Mouse (Mus musculus): ENCODE measurements at regions not wholly inside any gene's neighbourhood (a gene's known extent, or its start where the extent isn't known, plus 50 kb on each side); places are given as distances from the start of the nearest gene placed in this dataset.
"Not testable (repeated sequence)": the region's sequence is repeated elsewhere in the genome, so short reads cannot be mapped to it uniquely, and the experiment has no call there.

GRCm38 (mm10) chr8:103577147-103577546, 524.3 kb upstream of the Cdh5 start:
- ATAC-seq (ENCODE audit: insufficient number of reproducible peaks, low FRiP score, low TSS enrichment), result no peak

GRCm38 (mm10) chr8:103578006-103578405, 523.4 kb upstream of the Cdh5 start:
- ATAC-seq (ENCODE audit: insufficient number of reproducible peaks, low FRiP score, low TSS enrichment), result no peak

GRCm38 (mm10) chr8:103608291-103608690, 493.1 kb upstream of the Cdh5 start:
- no peak for ATAC-seq (ENCODE audit: insufficient number of reproducible peaks, low FRiP score, low TSS enrichment)

GRCm38 (mm10) chr8:103623781-103624434, 477.5 kb upstream of the Cdh5 start:
- peak; percentile 82 for ATAC-seq (ENCODE audit: insufficient number of reproducible peaks, low FRiP score, low TSS enrichment)

DNA sequence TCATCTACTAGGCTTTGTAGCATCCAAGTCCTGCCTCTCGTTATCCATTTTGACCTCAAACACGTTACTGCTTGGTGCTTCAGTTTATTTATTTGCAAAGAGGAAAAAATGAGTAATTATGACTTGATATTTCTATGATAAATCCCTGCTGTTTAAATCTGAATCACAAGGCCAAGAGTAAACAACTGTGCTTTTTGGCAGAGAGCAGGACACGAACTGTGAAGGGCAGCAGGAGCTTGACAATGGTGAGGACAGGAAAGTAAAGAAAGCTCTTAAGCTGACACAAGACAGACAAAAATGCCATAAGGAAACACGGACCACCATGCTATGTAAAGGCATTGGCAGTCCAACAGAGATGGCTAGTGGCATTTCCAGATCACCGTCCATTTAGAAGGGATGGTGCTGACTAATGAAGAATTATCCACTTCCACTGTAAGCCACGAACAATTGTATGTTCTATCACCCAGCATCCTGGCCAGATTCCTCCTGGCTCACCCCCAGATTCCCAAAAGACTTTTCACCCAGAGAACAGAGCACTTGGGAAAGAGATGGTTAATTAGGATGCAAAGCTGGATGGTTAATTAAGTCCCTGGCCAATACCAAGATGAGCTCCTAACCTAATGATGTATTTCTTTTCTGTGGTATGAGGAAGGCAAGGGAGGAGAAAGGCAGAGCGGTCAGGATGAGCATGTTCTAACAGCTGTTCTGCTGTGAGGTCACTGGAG, 476.1 kb upstream of the Cdh5 start:
- no peak for ATAC-seq (ENCODE audit: insufficient number of reproducible peaks, low FRiP score, low TSS enrichment)

DNA sequence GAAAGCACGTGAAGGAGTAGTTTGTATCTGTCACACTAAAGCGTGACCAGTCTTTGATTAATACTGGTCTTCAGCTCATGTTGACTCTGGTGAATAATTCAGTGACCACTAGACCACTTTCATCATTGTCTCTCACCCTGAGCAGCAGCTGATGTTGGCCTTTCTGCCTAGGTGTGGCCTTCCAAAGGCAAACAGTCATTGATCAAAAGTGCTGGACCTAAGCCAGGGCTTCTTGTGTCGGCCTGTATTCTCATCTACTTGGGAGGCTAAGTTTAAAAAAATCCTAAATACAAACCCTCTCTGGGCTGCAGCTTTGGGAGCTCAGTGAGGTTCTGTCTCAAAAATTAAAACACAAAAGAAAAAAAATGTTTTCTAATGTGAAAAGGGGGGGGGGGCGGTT, 475.0 kb upstream of the Cdh5 start:
- no peak for ATAC-seq (ENCODE audit: insufficient number of reproducible peaks, low FRiP score, low TSS enrichment)

- no peak for ATAC-seq (ENCODE audit: insufficient number of reproducible peaks, low FRiP score, low TSS enrichment)
Observed at GRCm38 (mm10) chr8:103632543-103632942, 468.9 kb upstream of the Cdh5 start.

- ATAC-seq (ENCODE audit: insufficient number of reproducible peaks, low FRiP score, low TSS enrichment), result no peak
Observed at GRCm38 (mm10) chr8:103634951-103635350, 466.5 kb upstream of the Cdh5 start.

DNA sequence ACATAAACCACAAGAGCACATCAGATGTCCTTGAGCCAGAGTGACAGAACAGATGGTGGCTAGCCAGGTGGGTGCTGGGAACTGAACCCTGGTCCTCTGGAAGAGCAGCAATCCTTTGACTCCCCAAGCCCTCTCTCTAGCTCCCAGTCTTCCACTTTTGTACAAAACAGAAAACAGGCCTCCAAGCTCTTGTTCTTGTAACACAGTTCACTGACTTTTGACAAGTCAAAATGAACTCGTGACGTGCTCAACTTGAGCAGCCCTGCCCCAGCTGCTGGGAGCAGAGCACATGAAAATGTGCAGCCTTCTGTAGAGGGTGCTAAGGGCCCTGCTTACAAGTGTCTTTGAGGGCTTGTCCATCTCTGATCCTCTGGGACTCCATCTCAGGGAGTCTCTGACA, 457.8 kb upstream of the Cdh5 start:
- no peak for ATAC-seq (ENCODE audit: insufficient number of reproducible peaks, low FRiP score, low TSS enrichment)

DNA sequence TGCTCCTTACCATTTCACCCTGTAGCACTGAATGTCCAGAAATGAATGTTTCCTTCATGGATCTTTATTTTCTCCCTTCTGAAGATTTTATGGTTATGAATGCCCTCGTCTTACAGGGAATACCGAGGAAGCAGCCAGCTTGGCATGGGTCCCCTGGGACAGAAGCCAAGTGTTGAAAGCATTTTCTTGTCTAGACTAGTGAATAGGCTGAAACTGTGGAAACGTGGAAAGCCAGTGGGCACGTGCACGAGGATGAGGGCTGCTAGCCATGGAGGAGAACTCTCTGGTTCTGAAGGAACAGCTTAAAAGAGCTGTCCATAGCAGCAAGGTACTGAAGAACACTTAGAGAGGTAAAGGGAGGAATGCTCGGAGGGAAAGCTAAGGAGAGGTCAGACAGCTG, 457.3 kb upstream of the Cdh5 start:
- ATAC-seq (ENCODE audit: insufficient number of reproducible peaks, low FRiP score, low TSS enrichment), result no peak

- no peak for ATAC-seq (ENCODE audit: insufficient number of reproducible peaks, low FRiP score, low TSS enrichment)
Observed at GRCm38 (mm10) chr8:103644845-103645244, 456.6 kb upstream of the Cdh5 start.

DNA sequence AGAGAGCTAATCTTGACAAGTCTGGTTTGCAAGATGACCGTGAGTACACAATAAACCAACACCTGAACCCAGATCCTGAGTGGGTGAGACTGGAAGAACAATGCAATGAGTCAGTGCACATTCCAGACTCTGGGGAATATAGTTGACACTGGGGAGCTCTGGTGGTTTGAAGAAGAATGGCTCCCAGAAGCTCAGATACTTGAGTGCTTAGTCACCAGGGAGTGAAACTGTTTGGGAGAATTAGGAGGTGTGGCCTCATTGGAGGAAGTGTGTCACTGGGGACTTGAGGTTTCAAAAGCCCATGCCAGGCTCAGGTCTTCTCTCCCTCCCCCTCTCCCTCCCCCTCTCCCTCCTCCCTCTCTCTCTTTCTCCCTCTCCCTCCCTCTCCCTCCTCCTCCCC, 436.6 kb upstream of the Cdh5 start:
- no peak for ATAC-seq (ENCODE audit: insufficient number of reproducible peaks, low FRiP score, low TSS enrichment)

- not testable (repeated sequence) for ATAC-seq (ENCODE audit: insufficient number of reproducible peaks, low FRiP score, low TSS enrichment)
Observed at GRCm38 (mm10) chr8:103686233-103686632, 415.2 kb upstream of the Cdh5 start.

DNA sequence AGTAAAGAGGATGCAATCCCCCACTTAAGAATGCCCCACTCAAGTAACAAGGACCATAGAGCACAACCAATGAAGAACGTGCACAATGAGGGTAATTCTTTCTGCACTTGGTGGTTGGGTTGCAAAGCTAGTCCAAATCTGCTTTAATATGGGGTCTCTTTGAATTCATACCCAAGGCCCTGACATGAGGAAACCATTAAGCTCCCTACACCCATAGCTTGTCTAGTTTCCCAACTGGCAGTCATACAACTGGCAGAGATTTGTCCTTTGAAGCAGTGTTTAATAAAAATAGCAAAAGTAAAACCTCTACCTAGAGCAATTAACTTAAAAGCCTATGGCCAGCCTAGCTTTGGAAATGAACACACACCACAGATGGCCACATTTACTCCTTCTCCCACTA, 411.0 kb upstream of the Cdh5 start:
- ATAC-seq (ENCODE audit: insufficient number of reproducible peaks, low FRiP score, low TSS enrichment), result no peak

GRCm38 (mm10) chr8:103693531-103693930, 407.9 kb upstream of the Cdh5 start:
- ATAC-seq (ENCODE audit: insufficient number of reproducible peaks, low FRiP score, low TSS enrichment), result no peak

- ATAC-seq (ENCODE audit: insufficient number of reproducible peaks, low FRiP score, low TSS enrichment), result no peak
Observed at GRCm38 (mm10) chr8:103694331-103694891, 407.0 kb upstream of the Cdh5 start.

- ATAC-seq (ENCODE audit: insufficient number of reproducible peaks, low FRiP score, low TSS enrichment), result no peak
Observed at GRCm38 (mm10) chr8:103699016-103699520, 402.4 kb upstream of the Cdh5 start.

- no peak for ATAC-seq (ENCODE audit: insufficient number of reproducible peaks, low FRiP score, low TSS enrichment)
Observed at GRCm38 (mm10) chr8:103702236-103702635, 399.2 kb upstream of the Cdh5 start.

DNA sequence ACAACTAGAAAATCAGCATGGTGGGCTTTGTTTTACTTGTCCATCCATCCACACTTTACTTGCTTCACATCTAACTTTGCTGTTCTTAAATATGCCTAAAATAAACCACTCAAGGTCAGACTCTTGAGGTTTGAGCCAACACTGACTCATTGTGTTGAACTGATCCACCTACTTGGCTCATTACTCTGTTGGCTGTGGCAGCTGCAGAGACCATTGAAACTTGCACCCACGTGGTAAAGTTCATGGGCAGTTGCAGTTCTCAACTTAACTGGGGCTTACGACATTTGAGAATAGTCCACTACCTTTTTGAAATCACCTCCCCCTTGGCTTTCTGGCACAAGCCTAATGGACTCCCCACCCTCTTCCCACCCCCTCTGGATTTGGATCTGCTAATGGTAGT, 395.3 kb upstream of the Cdh5 start:
- ATAC-seq (ENCODE audit: insufficient number of reproducible peaks, low FRiP score, low TSS enrichment), result no peak

- not testable (repeated sequence) for ATAC-seq (ENCODE audit: insufficient number of reproducible peaks, low FRiP score, low TSS enrichment)
Observed at GRCm38 (mm10) chr8:103710871-103711270, 390.6 kb upstream of the Cdh5 start.

GRCm38 (mm10) chr8:103717723-103718122, 383.7 kb upstream of the Cdh5 start:
- ATAC-seq (ENCODE audit: insufficient number of reproducible peaks, low FRiP score, low TSS enrichment), result no peak

GRCm38 (mm10) chr8:103733466-103733865, 368.0 kb upstream of the Cdh5 start:
- no peak for ATAC-seq (ENCODE audit: insufficient number of reproducible peaks, low FRiP score, low TSS enrichment)

Data from cerebellum, adult (tissue).